Mouse (Mus musculus): ENCODE measurements around the gene Arl8a. TPM values are rescaled to one million over a fixed set of nuclear protein-coding genes. Genes with fewer than 3 reads are reported as not detected.
"Not testable (repeated sequence)": the region's sequence is repeated elsewhere in the genome, so short reads cannot be mapped to it uniquely, and the experiment has no call there.

Gene Arl8a
- polyA plus RNA-seq, 1 experiment from 2014 or later, result 21.4 TPM

DNA sequence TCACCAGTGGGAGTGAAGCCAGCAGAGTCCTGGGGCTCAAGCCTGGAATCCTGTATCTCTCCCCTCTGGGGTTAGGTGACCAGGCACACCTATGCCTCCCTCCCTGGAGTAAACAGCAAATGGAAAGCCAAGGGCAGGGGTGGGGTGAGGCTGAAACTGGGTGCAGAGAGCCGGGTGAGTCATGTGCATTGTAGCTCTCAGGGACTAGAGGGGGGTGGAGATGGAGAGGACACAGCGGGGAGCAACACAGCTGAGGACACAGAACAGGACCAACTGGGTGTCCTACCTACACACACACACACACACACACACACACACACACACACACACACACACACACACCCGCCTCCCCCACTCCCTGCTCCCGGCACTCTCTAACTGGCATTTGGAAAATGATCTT is 36.8 kb downstream of the Arl8a start:
- Histone ChIP-seq H3K9ac (ENCODE audit: low read depth, low read length) (peak overlapping the region; percentile 48), H3K4me1 (ENCODE audit: control insufficient read depth, insufficient read depth, low read length) (peaks cover 33% of the 10 kb centered on the region), H3K4me3 (ENCODE audit: low read length) (no peak overlapping the region), H3K36me3 (ENCODE audit: control insufficient read depth, insufficient read depth, low read length) (no peaks in the 10 kb centered on the region), H3K4me2 (ENCODE audit: low read depth, low read length) (peak overlapping the region; percentile 26; the same call in 1 of the 2 replicates), H3K9me3 (ENCODE audit: control insufficient read depth, low read length) (no peaks in the 10 kb centered on the region), H3K27me3 (replicated peaks; ENCODE audit: control insufficient read depth, insufficient read depth, low read length) (no peaks in the 10 kb centered on the region), H3K27ac (ENCODE audit: low read length) (peak overlapping the region; percentile 88)
- 53% methylated on average over 4 of the region's 4 CpGs for WGBS
- peak; percentile 75 for ATAC-seq

DNA sequence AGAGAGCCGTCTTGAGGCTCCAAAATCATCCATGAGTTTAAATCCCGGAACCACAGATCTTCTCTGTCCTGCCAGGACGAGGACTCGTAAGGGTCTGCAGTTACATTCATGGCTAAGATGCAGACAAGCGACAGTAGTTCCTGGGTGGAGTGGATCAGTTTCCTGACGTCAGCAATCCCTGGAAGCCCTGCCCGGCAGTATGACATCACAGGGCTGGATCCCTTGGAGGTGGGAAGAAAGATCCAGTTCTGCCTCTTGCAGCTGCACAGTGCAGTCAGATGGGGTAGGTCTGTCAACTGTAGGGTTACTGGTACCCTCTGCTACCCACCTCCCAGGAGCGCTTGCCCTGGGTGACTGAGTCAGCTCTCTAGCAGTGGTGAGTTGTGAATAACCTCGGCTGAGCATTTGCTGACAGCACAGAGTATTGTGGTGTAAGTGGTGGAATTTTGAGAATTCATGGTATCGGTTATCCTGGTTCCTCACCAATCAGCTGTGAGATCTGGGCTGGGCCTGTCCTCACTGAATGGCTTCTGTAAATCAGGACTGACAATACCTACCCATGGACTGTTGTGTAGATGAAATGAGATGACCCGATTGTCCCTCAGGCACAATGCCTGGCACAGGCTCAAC is 37.4 kb downstream of the Arl8a start:
- 0 out of 2 replicates have a peak overlapping the region, but pooled peaks have one; percentile 4 for H3K4me2 ChIP-seq (ENCODE audit: low read depth, low read length)
- WGBS, result 61% methylated on average over 11 of the region's 11 CpGs
- H3K27ac ChIP-seq (ENCODE audit: low read length), result peak overlapping the region; percentile 88

DNA sequence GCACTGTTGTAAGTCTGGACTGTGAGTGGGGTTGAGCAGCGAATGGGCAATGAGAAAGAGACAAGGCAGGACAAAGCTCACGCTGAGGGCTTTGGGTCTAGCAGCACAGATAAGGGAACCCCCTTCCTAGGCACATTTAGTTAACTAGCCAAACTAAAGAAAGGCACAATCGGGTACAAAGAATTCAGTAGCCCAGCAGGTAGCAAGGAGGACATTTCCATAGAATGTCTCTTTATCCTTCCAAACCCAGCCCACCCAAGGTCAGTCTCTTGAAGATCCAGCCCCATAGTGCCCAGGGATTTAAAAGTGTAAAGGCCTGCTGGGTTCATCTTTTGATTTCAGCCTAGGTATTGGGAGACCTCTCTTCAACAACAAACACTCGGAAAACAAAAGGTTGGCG is 39.3 kb downstream of the Arl8a start:
- ATAC-seq, result no peak
- WGBS, result 53% methylated on average over 5 of the region's 5 CpGs
- no peak overlapping the region for H3K27ac ChIP-seq (ENCODE audit: low read length)
- H3K36me3 ChIP-seq (ENCODE audit: control insufficient read depth, insufficient read depth, low read length), result no peaks in the 10 kb centered on the region
- H3K4me2 ChIP-seq (ENCODE audit: low read depth, low read length), result no peak overlapping the region
- no peak overlapping the region for H3K9ac ChIP-seq (ENCODE audit: low read depth, low read length)
- no peak overlapping the region for H3K4me3 ChIP-seq (ENCODE audit: low read length)
- H3K4me1 ChIP-seq (ENCODE audit: control insufficient read depth, insufficient read depth, low read length), result peaks cover 24% of the 10 kb centered on the region
- no peaks in the 10 kb centered on the region for H3K27me3 ChIP-seq (replicated peaks; ENCODE audit: control insufficient read depth, insufficient read depth, low read length)
- H3K9me3 ChIP-seq (ENCODE audit: control insufficient read depth, low read length), result no peaks in the 10 kb centered on the region

More for the DNA sequence above, 37.4 kb downstream of the Arl8a start:
- Histone ChIP-seq H3K4me3 (ENCODE audit: low read length) (no peak overlapping the region), H3K36me3 (ENCODE audit: control insufficient read depth, insufficient read depth, low read length) (no peaks in the 10 kb centered on the region), H3K4me1 (ENCODE audit: control insufficient read depth, insufficient read depth, low read length) (peaks cover 33% of the 10 kb centered on the region), H3K27me3 (replicated peaks; ENCODE audit: control insufficient read depth, insufficient read depth, low read length) (no peaks in the 10 kb centered on the region), H3K9me3 (ENCODE audit: control insufficient read depth, low read length) (no peaks in the 10 kb centered on the region), H3K9ac (ENCODE audit: low read depth, low read length) (peak overlapping the region; percentile 24; the same call in 1 of the 2 replicates)
- peak; percentile 14; the same call in 1 of the 2 replicates for ATAC-seq

DNA sequence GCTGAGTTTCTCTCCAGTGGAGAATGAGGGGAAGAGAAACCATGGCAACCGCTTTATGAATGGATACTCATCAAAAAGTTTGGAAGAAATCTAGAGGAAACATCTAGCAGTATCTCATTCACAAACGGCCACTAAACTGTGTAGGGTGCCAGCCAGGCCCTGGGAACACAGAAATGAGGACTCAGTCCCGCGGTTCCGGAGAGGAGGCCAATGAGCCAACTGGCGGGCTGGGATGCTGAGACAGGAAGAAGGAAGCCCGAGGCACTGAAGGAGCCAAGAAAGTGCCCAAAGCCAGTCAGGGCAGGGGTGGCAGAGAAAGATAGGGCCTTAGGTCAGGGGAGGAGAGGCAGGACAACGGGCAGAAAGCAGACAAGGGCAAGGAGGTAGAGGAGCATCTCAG is 39.8 kb downstream of the Arl8a start:
- no peaks in the 10 kb centered on the region for H3K27me3 ChIP-seq (replicated peaks; ENCODE audit: control insufficient read depth, insufficient read depth, low read length)
- H3K36me3 ChIP-seq (ENCODE audit: control insufficient read depth, insufficient read depth, low read length), result no peaks in the 10 kb centered on the region
- H3K9me3 ChIP-seq (ENCODE audit: control insufficient read depth, low read length), result no peaks in the 10 kb centered on the region
- ATAC-seq, result no peak
- H3K9ac ChIP-seq (ENCODE audit: low read depth, low read length), result no peak overlapping the region
- no peak overlapping the region for H3K27ac ChIP-seq (ENCODE audit: low read length)
- H3K4me3 ChIP-seq (ENCODE audit: low read length), result no peak overlapping the region
- H3K4me1 ChIP-seq (ENCODE audit: control insufficient read depth, insufficient read depth, low read length), result peaks cover 22% of the 10 kb centered on the region
- H3K4me2 ChIP-seq (ENCODE audit: low read depth, low read length), result no peak overlapping the region
- WGBS, result 45% methylated on average over 8 of the region's 8 CpGs

DNA sequence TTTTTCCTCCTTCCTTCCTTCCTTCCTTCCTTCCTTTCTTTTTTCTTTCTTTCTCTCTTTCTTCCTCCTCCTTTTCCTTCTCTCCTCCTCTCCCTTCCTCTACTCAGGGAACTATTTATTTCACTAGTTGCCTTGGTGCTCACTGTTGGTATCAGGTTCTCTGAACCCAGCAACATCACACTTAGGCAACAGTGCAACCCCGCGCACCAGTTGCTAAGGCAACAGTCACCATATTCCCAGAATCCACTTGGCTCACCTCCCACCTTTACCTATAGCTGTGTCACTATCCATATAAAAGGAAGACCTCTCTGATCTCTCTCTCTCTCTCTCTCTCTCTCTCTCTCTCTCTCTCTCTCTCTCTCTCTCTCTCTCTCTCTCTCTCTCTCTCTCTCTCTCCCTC is 40.4 kb downstream of the Arl8a start:
- H3K27me3 ChIP-seq (replicated peaks; ENCODE audit: control insufficient read depth, insufficient read depth, low read length); H3K36me3 ChIP-seq (ENCODE audit: control insufficient read depth, insufficient read depth, low read length); H3K9me3 ChIP-seq (ENCODE audit: control insufficient read depth, low read length); H3K9ac ChIP-seq (ENCODE audit: low read depth, low read length); H3K4me3 ChIP-seq (ENCODE audit: low read length); H3K4me2 ChIP-seq (ENCODE audit: low read depth, low read length); ATAC-seq; H3K27ac ChIP-seq (ENCODE audit: low read length): not testable (repeated sequence)
- WGBS, result 54% methylated on average over 2 of the region's 2 CpGs
- peaks cover 16% of the 10 kb centered on the region for H3K4me1 ChIP-seq (ENCODE audit: control insufficient read depth, insufficient read depth, low read length)

DNA sequence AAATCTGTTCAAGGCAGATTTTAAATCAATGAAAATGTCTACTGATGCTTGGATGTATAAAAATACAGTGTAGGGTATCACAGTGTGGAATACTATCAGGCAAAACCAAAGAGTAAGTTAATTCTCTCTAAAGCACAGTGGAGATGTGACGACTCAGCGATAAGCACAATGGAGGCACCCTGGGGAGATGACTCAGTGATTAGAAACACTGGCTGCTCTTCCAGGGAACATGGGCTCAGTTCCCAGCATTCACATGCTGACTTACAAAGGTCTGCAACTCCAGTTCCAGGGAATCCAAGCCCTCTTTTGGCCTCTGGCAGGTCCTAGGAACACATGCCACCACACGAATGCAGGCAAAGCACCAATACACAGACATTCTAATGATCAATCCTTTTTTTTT is 41.6 kb downstream of the Arl8a start:
- H3K4me2 ChIP-seq (ENCODE audit: low read depth, low read length), result no peak overlapping the region
- no peaks in the 10 kb centered on the region for H3K36me3 ChIP-seq (ENCODE audit: control insufficient read depth, insufficient read depth, low read length)
- WGBS, result 48% methylated on average over 3 of the region's 3 CpGs
- no peak for ATAC-seq
- no peak overlapping the region for H3K4me3 ChIP-seq (ENCODE audit: low read length)
- no peaks in the 10 kb centered on the region for H3K9me3 ChIP-seq (ENCODE audit: control insufficient read depth, low read length)
- peaks cover 10% of the 10 kb centered on the region for H3K4me1 ChIP-seq (ENCODE audit: control insufficient read depth, insufficient read depth, low read length)
- H3K27me3 ChIP-seq (replicated peaks; ENCODE audit: control insufficient read depth, insufficient read depth, low read length), result no peaks in the 10 kb centered on the region
- H3K9ac ChIP-seq (ENCODE audit: low read depth, low read length), result no peak overlapping the region
- H3K27ac ChIP-seq (ENCODE audit: low read length), result no peak overlapping the region

DNA sequence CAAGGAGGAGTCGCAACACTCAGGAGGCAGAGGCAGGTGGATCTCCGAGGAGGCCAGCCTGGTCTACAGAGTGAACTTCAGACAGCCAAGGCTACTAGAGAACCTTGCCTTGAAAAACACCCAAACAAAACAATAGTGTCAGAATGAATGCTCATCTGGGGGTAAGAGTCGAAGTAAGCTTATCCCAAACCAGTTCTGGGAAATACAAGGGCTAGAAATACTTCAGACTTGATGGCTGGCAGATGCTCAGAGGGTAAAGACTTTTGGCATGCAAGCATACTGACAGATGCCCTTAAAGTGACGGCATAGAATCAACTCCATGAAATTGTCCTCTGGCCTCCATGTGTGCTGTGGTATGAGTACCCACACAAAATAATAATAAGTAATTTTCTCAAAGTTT is 42.6 kb downstream of the Arl8a start:
- no peak for ATAC-seq
- WGBS, result 94% methylated on average over 4 of the region's 4 CpGs
- H3K36me3 ChIP-seq (ENCODE audit: control insufficient read depth, insufficient read depth, low read length), result no peaks in the 10 kb centered on the region
- no peaks in the 10 kb centered on the region for H3K27me3 ChIP-seq (replicated peaks; ENCODE audit: control insufficient read depth, insufficient read depth, low read length)
- no peak overlapping the region for H3K4me3 ChIP-seq (ENCODE audit: low read length)
- peaks cover under 1% of the 10 kb centered on the region; the same call in 1 of the 2 replicates for H3K4me1 ChIP-seq (ENCODE audit: control insufficient read depth, insufficient read depth, low read length)
- H3K9me3 ChIP-seq (ENCODE audit: control insufficient read depth, low read length), result no peaks in the 10 kb centered on the region
- H3K9ac ChIP-seq (ENCODE audit: low read depth, low read length), result no peak overlapping the region
- H3K27ac ChIP-seq (ENCODE audit: low read length), result no peak overlapping the region
- H3K4me2 ChIP-seq (ENCODE audit: low read depth, low read length), result no peak overlapping the region

DNA sequence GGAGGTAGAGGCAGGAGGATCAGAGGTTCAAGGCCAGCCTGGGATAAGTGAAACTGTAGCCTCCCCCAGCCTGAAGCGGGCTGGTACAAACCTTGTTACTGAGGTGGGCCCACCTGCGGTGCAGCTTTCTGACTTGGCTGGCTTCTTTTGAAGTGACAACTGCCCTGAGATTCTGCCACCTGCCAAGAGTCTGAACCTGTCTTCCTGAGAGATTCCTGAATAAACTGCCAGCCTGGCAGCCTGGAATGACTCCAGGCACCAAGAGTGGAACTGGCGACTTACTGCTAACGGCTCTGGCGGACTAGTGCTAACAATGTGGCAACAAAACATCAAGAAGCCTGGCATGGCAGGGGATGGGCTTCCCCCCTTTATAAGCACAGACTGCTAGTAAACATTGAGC is 47.7 kb downstream of the Arl8a start:
- not testable (repeated sequence) for H3K4me2 ChIP-seq (ENCODE audit: low read depth, low read length); H3K36me3 ChIP-seq (ENCODE audit: control insufficient read depth, insufficient read depth, low read length); H3K27me3 ChIP-seq (replicated peaks; ENCODE audit: control insufficient read depth, insufficient read depth, low read length); H3K9ac ChIP-seq (ENCODE audit: low read depth, low read length); H3K27ac ChIP-seq (ENCODE audit: low read length); ATAC-seq; H3K4me3 ChIP-seq (ENCODE audit: low read length); H3K9me3 ChIP-seq (ENCODE audit: control insufficient read depth, low read length)
- H3K4me1 ChIP-seq (ENCODE audit: control insufficient read depth, insufficient read depth, low read length), result peaks cover 12% of the 10 kb centered on the region
- 72% methylated on average over 5 of the region's 5 CpGs for WGBS

DNA sequence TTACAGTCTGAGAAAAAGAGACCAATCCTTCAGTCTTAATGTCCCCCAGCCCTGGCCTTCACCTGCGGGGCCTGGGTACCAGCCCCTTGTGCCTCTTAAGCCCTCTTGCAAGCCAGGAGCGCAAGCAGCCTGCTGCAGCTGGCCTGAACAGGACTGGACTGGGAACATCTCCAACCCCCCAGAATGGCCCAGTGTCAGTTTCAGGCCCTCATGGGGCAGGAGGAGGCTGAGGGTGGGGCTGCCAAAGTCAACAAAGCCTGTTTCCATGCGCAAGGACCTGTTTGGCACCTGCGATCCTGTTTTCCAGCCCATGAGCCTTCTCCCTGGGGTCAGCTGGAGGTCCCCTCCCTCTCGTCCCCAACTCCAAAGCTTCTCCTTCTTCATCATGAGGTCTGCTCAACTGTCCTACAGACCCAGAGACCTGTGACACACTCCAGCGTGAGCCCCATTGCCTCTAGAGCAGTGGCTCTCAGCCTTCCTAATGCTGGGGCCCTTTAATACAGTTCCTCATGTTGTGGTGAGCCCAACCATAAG is 49.4 kb downstream of the Arl8a start:
- Histone ChIP-seq H3K9me3 (ENCODE audit: control insufficient read depth, low read length) (no peaks in the 10 kb centered on the region), H3K4me3 (ENCODE audit: low read length) (no peak overlapping the region), H3K9ac (ENCODE audit: low read depth, low read length) (no peak overlapping the region), H3K27ac (ENCODE audit: low read length) (no peak overlapping the region; the same call in 1 of the 2 replicates), H3K36me3 (ENCODE audit: control insufficient read depth, insufficient read depth, low read length) (no peaks in the 10 kb centered on the region), H3K4me1 (ENCODE audit: control insufficient read depth, insufficient read depth, low read length) (peaks cover 15% of the 10 kb centered on the region), H3K27me3 (replicated peaks; ENCODE audit: control insufficient read depth, insufficient read depth, low read length) (no peaks in the 10 kb centered on the region), H3K4me2 (ENCODE audit: low read depth, low read length) (no peak overlapping the region)
- 60% methylated on average over 6 of the region's 6 CpGs for WGBS
- no peak for ATAC-seq
